ENCODE assay signal across 16 mouse cellular contexts in genomic region chr17:27364338-27364737, GRCm38 (mm10).
"Had no signal": no experiment of that assay in that cellular context is flagged by ENCODE, and none has a peak within 500 bp of the region (broad histone marks: within the 10 kb centered on the region; RNA-seq: fewer than 3 reads in every experiment).

No protein-coding gene starts in this region.

- DNase-seq: kidney, adult 2 months; kidney, postnatal 14 days; layer of hippocampus, adult 9-11 months; layer of hippocampus, postnatal 36 days; liver; liver, embryonic 13.5 days; liver, postnatal 0 days; right cerebral cortex, adult 18-20 months had no signal

- H3K4me1 ChIP-seq: kidney, embryonic 15.5 days; liver, embryonic 13.5 days; lung, embryonic 15.5 days; neural tube, embryonic 15.5 days had no signal

- H3K27me3 ChIP-seq: kidney, embryonic 15.5 days; limb, embryonic 12.5 days; liver, embryonic 13.5 days; lung, embryonic 15.5 days; midbrain, embryonic 13.5 days; neural tube, embryonic 15.5 days had no signal

- H3K4me3 ChIP-seq: kidney, embryonic 15.5 days; limb, embryonic 12.5 days; liver, embryonic 13.5 days; lung, embryonic 15.5 days; midbrain, embryonic 13.5 days; neural tube, embryonic 15.5 days had no signal

- H3K36me3 ChIP-seq: kidney, embryonic 15.5 days; limb, embryonic 12.5 days; liver, embryonic 13.5 days; lung, embryonic 15.5 days; midbrain, embryonic 13.5 days; neural tube, embryonic 15.5 days had no signal

- H3K27ac ChIP-seq: hindbrain, postnatal 0 days; kidney, embryonic 15.5 days; limb, embryonic 12.5 days; liver, embryonic 13.5 days; lung, embryonic 15.5 days; macrophage; midbrain, embryonic 13.5 days; neural tube, embryonic 15.5 days; stomach, postnatal 0 days had no signal
